Mouse (Mus musculus) left cerebral cortex, adult 18-20 months (tissue): ENCODE results near the gene C3. TPM values are rescaled to one million over a fixed set of nuclear protein-coding genes. Genes with fewer than 3 reads are reported as not detected.

Source experiments
- DNase-seq, 2 experiments: peaks; one replicate each; pipeline ENCODE4 v3.0.0; 2021 to 2022; ENCODE audit warnings: low spot score in 2 of 2, mixed read lengths in 1 of 2
- total RNA-seq, 2 experiments: library from RNA; stranded (reverse); gene quantifications; 2 replicates each; pipeline ENCODE4 v1.2.3; 2021

The C3 gene
- total RNA-seq, 2 experiments from 2014 or later = 0.84 TPM; not detected in 1

DNA sequence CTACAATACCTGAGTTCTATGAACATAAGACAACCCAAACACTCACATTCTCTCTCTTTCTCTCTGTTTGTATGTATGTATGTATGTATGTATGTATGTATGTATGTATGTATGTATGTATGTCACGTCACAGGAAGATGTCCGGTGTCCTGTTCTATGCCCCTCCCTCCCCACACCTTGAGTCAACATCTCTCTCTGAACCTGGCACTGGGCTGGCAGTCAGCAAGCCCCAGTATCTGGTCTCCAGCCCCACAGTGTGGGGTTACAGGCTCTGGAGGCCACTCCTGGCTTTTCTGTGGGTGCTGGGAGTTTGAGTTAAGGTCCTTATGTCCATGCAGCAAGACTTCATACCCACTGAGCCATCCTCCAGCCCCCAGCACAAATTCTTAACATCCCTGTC, 468 bp downstream of the C3 start:
- no peak for DNase-seq

DNA sequence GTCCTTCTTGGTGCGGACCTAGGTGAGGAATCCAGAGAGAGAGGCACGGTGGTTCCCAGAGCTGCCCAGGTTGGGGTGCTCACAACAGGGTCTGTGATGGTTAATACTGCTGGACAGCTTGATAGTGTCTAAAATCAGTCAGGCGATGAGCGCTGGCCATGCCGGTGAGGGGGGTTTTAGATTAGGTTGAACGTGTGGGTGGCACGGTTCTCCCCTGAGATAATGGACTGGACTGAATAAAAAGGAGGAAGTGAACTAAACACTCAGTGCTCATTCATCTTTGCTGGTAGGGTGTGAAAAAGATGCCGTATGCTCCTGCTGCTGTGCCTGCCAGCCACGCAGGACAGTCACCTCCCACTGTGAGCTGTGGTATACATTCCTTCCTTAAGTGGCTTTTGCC, 4.6 kb downstream of the C3 start:
- no peak for DNase-seq

GRCm38 (mm10) chr17:57221911-57222310, 6.0 kb downstream of the C3 start:
- no peak for DNase-seq

- no peak for DNase-seq
Measured at GRCm38 (mm10) chr17:57219884-57220207, 8.1 kb downstream of the C3 start.

- peak; percentile 51 to 67 for DNase-seq
Measured at GRCm38 (mm10) chr17:57219167-57219883, 8.6 kb downstream of the C3 start.

DNA sequence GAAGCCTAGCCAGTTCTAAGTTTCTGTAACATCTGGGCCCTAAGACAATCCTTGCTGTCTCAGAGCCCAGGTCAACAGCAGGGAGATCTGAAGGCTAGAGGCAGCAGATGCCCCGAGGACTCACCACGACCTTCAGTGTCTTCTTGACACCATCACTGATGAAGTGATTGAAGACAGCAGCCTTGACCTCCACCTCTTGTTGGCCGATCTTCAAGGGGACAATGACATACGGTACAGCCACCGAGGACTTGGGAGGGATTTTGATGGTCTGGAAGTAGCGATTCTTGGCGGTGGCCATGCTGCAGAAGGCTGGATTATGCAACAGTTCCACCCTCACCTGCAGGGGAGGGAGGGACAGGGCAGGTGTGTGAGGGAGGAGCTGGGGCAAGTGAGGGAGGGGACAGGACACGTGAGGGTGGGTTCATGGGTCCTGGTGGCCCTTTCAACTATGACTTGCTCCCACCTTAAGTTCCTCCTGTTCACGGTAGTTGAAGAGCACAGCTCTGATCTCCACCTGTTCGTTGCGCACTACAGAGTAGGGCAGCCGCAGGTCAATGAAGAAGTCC, 9.5 kb downstream of the C3 start:
- DNase-seq = no peak

DNA sequence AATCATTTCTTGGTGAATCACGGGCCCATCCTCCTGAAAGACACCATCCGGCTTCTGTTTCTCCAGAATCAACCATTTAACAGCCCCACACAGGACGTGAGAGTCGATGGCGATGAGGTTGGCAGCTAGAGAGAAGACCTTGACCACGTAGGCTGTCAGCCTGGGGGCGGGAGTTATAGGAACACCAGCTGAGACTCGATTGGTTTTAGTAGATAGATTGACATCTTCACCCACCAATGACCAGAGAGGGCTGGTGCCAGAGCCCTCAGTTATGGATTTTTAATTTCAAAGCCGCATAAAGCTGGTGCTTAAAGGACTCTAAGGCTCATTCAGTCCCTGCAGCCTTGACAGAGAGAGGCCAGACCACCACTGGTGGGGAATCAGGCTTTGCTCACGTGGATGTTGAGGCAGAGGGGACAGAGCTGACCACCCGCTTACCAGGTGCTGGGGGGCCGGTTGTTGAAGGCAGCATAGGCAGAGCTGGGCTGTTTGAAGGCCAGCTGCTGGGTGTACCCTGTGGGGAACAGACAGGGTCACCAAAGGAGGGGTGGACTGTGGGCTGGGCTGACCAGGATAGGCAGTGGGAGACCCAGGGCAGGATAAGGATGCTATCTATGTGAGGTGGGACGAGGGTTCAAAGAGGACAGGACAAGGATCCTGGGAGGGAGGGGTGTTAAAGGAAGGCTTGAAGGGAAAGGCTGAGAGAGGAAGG, 13.1 kb downstream of the C3 start:
- no peak for DNase-seq

DNA sequence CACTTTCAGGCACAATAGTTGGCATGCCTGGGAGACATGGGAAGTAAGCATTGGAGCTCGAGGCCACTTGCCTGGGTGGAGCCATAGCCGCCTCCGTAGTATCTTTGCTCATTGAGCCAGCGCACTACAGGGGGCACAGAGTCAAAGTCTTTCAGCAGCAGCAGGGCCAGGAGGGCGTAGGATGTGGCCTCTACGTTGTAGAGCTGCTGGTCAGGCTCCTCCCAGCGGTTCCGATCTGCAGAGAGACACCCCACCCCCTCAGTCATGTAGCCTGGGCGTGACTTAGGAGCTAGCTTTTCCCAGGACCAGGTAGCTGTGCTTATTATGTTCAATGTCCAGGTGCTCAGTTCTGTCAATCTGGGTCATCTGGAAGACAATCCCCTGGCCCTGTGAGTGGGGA, 16.4 kb downstream of the C3 start:
- no peak for DNase-seq

DNA sequence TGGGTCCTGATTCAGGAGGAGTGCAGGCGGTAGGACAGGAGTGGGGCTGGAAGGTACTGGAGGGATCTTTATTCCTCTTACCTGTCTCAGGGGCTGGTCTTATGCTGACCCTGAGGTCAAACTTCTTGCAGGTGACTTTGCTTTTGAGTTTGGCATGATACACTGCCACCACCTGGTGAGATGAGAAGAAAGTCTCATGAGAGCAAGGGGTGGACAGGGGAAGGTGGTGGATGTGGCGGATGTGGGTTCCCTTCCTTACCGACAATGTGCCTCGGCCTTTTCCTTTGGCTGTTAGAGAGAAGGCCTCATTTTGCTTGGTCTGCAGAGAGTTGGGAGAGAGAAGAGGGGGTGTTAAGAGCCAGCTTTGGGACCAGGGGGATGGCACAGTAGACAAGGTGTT, 18.6 kb downstream of the C3 start:
- no peak for DNase-seq

DNA sequence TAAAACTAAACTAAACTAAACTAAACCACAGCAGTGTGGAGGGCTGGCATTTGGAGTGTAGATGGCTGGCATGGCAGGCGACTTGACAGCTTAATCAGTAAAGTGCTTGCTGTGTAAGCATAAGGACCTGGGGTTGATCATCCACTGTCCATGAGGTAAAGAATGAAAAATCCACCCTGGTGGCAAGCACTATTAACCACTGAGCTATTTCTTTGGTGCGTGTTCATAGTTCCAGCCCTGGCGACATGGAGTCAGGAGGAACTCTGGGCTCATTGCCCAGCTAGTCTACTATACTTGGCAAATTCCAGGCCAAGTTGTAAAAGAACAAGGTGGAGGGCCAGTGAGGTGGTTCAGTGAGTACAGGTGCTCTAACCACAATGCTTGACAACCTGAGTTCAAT, 20.0 kb downstream of the C3 start:
- no peak for DNase-seq

GRCm38 (mm10) chr17:57201841-57202724, 25.9 kb downstream of the C3 start:
- DNase-seq = no peak

- no peak for DNase-seq
Measured at GRCm38 (mm10) chr17:57198252-57198651, 29.7 kb downstream of the C3 start.

DNA sequence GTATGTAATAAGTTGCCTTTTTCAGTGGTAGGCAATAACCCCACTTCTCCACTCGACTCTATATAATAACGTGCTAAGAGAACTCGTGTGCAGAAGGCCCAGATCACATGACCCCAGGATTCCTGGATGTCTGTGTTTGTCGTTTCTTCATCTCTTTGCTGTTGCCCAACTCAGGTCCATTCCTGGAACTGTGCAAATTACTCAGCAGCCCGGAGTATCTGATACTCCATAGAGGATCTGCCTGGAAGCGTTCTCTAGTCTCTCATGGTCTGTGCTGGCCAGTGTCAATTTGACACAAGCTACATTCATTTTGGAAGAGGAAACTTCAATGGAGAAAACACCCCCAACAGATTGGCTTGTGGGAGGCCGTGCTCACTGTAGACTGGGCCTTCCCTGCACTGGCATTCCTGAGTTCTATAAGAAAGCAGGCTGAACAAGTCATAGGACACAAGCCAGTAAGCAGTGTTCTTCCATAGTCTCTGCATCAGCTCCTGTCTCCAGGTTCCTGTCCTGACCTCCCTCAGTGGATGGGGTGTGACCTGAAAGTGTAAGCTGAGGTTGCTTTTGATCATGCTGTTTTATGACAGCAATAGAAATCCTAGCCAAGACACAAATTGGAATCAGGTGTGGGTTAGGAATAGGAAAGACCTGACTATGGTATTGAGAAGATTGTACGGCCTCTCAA, 32.5 kb downstream of the C3 start:
- no peak for DNase-seq

GRCm38 (mm10) chr17:57194771-57195170, 33.2 kb downstream of the C3 start:
- no peak for DNase-seq

DNA sequence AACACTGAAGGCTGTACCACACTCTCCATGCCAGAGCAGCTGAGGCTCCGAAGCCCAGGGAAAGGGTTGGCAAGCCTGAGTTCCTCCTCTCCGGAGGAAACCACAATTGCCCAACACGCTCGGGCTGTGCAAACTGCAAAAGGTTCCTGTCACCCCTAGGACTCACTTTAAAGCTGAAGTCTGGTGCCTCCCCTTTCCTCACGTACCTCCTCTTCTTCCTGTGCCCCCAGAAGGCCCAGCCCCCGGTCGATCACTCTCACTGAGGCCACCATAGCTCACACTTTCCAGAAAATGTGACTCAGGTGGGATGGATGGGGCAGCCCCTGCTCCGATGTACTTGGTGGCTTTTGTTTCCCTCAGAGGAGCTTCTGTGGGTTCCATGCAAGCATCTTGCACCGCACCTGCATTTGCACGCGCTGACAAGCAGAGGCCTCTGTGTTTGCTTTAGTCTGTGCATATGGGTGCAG, 33.9 kb downstream of the C3 start, which contains the start of gene Tnfsf14:
Tnfsf14 (minus strand) TSS at position 137 of the 467 bp plus-strand sequence.
- DNase-seq = no peak

DNA sequence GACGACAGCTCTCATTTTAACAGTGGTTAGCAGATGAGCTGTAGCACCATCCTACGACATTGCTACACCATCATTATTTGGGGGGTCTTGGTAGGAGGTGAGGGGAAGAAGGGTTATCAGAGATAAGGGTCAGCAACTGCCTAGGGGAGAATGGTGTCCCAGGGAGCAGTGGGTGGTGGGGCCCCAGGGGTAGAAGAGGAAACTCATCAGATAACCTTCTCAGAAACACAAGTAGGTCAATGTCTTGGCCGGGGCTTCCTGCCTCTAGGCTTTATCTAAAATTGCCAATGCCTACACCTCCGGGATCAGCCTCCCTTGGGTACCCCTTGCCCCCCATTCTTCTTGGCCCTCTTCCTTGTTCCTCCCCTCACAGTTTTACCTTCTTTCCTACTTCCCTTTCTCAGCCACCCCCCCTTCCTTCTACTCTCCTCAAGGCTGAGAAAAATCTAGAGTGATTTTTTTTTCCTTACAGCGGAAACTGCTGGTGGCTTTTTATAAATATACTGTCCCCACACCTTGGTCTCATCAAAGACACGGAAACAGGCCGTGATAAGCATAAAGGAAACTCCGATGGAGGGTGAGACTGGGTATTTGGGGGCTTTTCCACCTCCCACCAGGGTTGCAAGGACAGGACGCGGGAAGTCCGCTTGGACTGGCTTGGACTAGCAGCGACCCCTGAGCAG, 39.3 kb downstream of the C3 start:
- DNase-seq = no peak

DNA sequence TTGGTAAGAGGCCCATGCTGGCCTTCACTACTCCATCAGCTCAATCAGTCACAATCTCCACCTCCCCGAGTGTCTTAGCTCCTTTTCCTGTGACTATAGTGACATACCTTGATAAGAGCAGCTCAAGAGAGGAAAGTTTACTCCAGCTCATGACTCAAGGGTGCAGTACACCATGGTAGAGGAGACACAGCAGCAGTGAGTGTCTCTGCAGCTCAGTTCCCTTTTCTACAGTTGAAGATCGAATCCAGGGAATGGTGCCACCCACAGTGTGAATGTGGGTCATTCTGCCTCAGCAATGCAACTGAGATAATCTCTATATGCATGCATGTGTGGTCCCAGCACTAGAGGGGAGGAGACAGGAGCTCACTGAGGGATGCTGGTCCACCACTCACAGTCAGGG, 42.3 kb downstream of the C3 start:
- no peak for DNase-seq

GRCm38 (mm10) chr17:57182871-57183270, 45.1 kb downstream of the C3 start:
- DNase-seq = no peak

DNA sequence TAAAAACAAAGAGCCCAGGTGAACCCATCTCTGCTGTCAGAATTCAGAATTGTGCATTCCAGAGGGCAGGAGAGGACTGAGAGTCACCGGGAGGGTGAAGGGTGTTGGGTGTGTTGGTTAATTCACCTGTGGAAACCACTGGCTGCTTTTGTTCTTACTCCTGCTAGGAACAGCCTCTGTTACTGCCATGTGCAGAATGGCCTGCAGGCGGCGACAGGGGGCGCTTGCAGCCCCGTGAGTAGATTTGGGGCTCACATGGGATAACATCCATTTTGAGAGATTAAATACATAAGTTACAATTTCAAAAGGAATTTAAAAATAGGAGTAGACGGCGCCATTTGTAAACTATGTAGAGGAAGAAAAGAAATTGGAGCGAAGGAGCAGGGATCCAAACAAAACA, 47.6 kb downstream of the C3 start:
- no peak for DNase-seq

- DNase-seq = no peak
Measured at GRCm38 (mm10) chr17:57173351-57173750, 54.6 kb downstream of the C3 start.
